Mouse (Mus musculus): Measurements from ENCODE around the gene Lrrc8d. TPM values are rescaled to one million over a fixed set of nuclear protein-coding genes. Genes with fewer than 3 reads are reported as not detected.

The Lrrc8d gene
- polyA plus RNA-seq, 2 experiments, result 8.2 to 13.4 TPM

DNA sequence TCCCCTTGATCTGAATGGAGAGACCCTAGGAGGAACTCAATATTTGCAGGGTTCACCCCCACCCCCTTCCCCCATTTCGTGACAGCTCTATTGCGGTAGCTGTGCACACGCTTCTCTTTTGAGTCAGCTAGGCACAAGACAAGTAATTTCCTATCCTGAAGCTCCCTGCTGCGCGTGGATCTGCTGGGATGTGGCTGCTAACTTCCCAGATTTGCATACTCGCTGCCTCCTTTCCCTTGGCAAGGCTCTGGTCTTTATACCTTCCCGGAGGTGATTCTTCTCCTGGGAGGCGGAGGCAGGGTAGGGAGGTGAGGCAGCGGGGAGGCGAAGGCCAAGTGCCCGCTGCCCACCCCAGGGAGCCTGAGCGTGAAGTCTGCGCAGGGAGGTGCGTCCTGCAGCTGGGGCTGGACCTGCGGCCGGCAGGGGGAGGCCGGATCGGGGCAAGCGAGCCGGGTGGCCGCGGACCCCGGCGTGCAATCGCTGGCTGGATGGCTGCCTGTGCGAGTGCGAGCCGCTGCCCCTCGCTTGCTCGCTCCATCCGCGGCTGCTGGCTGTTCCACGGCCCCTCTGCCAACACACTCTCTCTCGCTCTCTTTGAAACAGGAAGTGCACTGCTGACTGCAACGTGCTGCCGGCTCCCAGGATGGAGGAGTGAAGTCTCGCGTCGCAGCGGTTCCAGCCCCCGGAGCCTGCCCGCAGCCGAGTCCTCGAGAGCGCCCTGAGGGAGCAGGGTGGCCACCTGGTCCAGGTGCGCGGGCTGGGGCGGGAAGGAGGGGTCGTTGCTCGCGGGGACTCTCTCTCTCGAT lies 32.1 kb downstream of the Lrrc8d start:
- 1% methylated on average over 36 of the region's 52 CpGs for WGBS
- peak overlapping the region; percentile 51 for H3K4me3 ChIP-seq (replicated peaks; ENCODE audit: low read length)
- TF ChIP-seq POLR2A (IDR thresholded peaks at IDR 0.05; ENCODE audit: borderline replicate concordance, extremely low read depth, insufficient read depth, insufficient read length), result 0 out of 2 replicates have a peak, but pooled peaks have one; percentile 27
- peak overlapping the region; percentile 52 for H3K27ac ChIP-seq (replicated peaks; ENCODE audit: low read depth, low read length)
- peak overlapping the region; percentile 66 for H3K9ac ChIP-seq (ENCODE audit: low read depth, low read length, severe bottlenecking)
- ATAC-seq (ENCODE audit: low FRiP score, low read depth) (peak; percentile 70), DNase-seq (ENCODE audit: low spot score) (peak; percentile 40)
- H3K9me3 ChIP-seq (ENCODE audit: control insufficient read depth, low read length), result no peaks in the 10 kb centered on the region
- no peaks in the 10 kb centered on the region for H3K36me3 ChIP-seq (ENCODE audit: control insufficient read depth, insufficient read depth, low read length)
- no peaks in the 10 kb centered on the region for H3K27me3 ChIP-seq (ENCODE audit: control insufficient read depth, insufficient read depth, low read length)
- H3K4me1 ChIP-seq (ENCODE audit: control insufficient read depth, insufficient read depth, low read length), result peaks cover 16% of the 10 kb centered on the region
- H3K4me2 ChIP-seq (replicated peaks; ENCODE audit: low read depth, low read length, severe bottlenecking), result peak overlapping the region; percentile 91

DNA sequence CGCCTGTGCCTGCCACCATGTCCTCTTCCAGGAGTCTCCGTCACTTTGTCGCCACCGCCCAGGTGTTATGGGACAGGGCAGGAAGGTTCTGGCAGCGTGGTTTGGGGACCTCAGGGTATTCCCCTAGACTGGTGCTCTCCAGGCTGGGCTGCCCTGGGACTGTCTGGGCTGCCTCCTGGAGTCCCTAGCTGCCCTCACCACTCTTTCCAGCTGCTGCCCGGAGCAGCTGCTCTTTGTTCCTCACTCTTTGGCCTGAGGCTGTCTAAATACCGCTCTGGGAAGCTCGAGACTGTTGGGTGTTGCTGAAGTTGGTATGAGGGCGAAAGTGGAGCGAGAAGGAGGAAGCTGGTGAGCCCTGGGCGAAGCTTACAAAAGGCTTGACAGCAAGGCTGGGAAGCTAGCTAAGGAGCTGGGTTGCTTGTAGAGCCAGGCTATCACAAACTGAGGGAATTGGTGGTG lies 32.7 kb downstream of the Lrrc8d start:
- DNase-seq (ENCODE audit: low spot score) (peak; percentile 60), ATAC-seq (ENCODE audit: low FRiP score, low read depth) (peak; percentile 77)
- Histone ChIP-seq H3K4me2 (replicated peaks; ENCODE audit: low read depth, low read length, severe bottlenecking) (peak overlapping the region; percentile 91), H3K9ac (ENCODE audit: low read depth, low read length, severe bottlenecking) (peak overlapping the region; percentile 66), H3K36me3 (ENCODE audit: control insufficient read depth, insufficient read depth, low read length) (no peaks in the 10 kb centered on the region), H3K9me3 (ENCODE audit: control insufficient read depth, low read length) (no peaks in the 10 kb centered on the region), H3K27ac (replicated peaks; ENCODE audit: low read depth, low read length) (peak overlapping the region; percentile 52), H3K4me1 (ENCODE audit: control insufficient read depth, insufficient read depth, low read length) (peaks cover 16% of the 10 kb centered on the region), H3K4me3 (replicated peaks; ENCODE audit: low read length) (peak overlapping the region; percentile 51), H3K27me3 (ENCODE audit: control insufficient read depth, insufficient read depth, low read length) (no peaks in the 10 kb centered on the region)
- 17% methylated on average over 8 of the region's 11 CpGs for WGBS
- TF ChIP-seq POLR2A (IDR thresholded peaks at IDR 0.05; ENCODE audit: borderline replicate concordance, extremely low read depth, insufficient read depth, insufficient read length), result no peak

DNA sequence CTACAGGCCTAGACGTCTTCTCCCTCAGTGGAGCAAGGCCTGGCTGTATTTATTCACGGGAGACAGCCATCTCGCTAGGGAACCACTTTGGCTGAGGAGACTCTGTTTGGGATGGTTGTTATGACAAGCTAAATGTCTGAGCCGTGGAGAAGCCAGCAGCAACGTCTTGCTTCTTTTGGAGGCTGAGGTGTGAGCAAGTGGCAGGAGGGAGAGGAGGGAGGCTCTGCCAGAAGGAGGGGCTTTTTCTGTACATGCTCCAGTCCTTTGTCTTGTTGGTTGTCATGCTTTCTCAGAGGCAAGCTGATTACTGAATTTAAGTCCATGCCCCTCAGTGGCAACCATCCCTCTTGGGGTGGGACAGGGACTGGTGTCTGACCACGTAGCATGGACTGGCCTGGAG lies 33.5 kb downstream of the Lrrc8d start:
- Histone ChIP-seq H3K4me1 (ENCODE audit: control insufficient read depth, insufficient read depth, low read length) (peaks cover 16% of the 10 kb centered on the region), H3K9ac (ENCODE audit: low read depth, low read length, severe bottlenecking) (no peak overlapping the region), H3K4me2 (replicated peaks; ENCODE audit: low read depth, low read length, severe bottlenecking) (no peak overlapping the region; the same call in 1 of the 2 replicates), H3K27me3 (ENCODE audit: control insufficient read depth, insufficient read depth, low read length) (no peaks in the 10 kb centered on the region), H3K9me3 (ENCODE audit: control insufficient read depth, low read length) (no peaks in the 10 kb centered on the region), H3K36me3 (ENCODE audit: control insufficient read depth, insufficient read depth, low read length) (no peaks in the 10 kb centered on the region), H3K4me3 (replicated peaks; ENCODE audit: low read length) (no peak overlapping the region), H3K27ac (replicated peaks; ENCODE audit: low read depth, low read length) (no peak overlapping the region)
- 72% methylated on average over 6 of the region's 6 CpGs for WGBS
- TF ChIP-seq POLR2A (IDR thresholded peaks at IDR 0.05; ENCODE audit: borderline replicate concordance, extremely low read depth, insufficient read depth, insufficient read length), result no peak
- DNase-seq (ENCODE audit: low spot score) (no peak), ATAC-seq (ENCODE audit: low FRiP score, low read depth) (no peak)

DNA sequence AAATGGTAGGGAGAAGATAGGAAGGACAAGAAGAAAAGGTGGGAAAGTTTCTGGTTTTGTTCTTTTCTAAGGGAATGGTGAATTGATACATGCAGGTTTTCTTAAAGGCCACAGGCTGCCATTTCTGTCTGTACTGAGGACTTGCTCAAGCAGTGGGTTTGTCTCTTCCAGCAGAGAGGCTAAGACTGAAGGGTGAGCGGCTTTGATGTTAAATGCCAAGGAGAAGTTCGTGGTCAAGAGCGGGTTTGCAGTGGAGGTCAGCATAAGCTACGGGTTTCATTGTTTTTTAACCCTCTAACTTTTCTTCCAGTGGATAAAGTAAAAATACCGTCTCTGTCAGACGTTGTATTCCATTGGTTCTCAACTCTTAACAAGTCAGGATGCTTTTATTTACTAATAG lies 36.6 kb downstream of the Lrrc8d start:
- TF ChIP-seq POLR2A (IDR thresholded peaks at IDR 0.05; ENCODE audit: borderline replicate concordance, extremely low read depth, insufficient read depth, insufficient read length), result no peak
- WGBS, result 93% methylated on average over 6 of the region's 6 CpGs

DNA sequence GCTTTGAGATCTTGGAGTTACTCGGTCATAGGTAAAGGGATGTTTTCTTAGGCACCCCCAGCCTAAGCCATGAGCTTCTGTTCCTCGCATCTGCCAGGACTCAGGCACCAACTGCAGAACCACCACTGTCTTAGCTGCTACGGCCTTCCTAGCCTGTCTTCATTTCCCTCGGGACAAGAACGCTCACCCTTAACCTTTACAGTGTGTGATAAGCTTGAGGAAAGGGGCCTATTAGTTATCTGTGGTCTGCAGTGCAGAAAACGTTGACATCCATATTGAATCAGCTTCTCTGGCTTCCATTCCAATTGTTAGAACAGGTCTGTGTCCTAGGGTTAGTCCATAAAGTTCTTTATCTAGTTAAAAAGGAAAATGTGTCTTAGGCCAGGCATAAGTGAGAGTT lies 37.4 kb downstream of the Lrrc8d start:
- 77% methylated on average over 6 of the region's 6 CpGs for WGBS
- DNase-seq (ENCODE audit: low spot score) (no peak), ATAC-seq (ENCODE audit: low FRiP score, low read depth) (no peak)
- H3K4me2 ChIP-seq (replicated peaks; ENCODE audit: low read depth, low read length, severe bottlenecking), result no peak overlapping the region
- H3K4me3 ChIP-seq (replicated peaks; ENCODE audit: low read length), result no peak overlapping the region
- no peak overlapping the region for H3K9ac ChIP-seq (ENCODE audit: low read depth, low read length, severe bottlenecking)
- TF ChIP-seq POLR2A (IDR thresholded peaks at IDR 0.05; ENCODE audit: borderline replicate concordance, extremely low read depth, insufficient read depth, insufficient read length), result no peak
- H3K9me3 ChIP-seq (ENCODE audit: control insufficient read depth, low read length), result no peaks in the 10 kb centered on the region
- H3K27me3 ChIP-seq (ENCODE audit: control insufficient read depth, insufficient read depth, low read length), result no peaks in the 10 kb centered on the region
- H3K4me1 ChIP-seq (ENCODE audit: control insufficient read depth, insufficient read depth, low read length), result peaks cover 12% of the 10 kb centered on the region; the same call in 1 of the 2 replicates
- no peak overlapping the region for H3K27ac ChIP-seq (replicated peaks; ENCODE audit: low read depth, low read length)
- H3K36me3 ChIP-seq (ENCODE audit: control insufficient read depth, insufficient read depth, low read length), result no peaks in the 10 kb centered on the region

More for the DNA sequence above, 36.6 kb downstream of the Lrrc8d start:
- H3K9me3 ChIP-seq (ENCODE audit: control insufficient read depth, low read length), result no peaks in the 10 kb centered on the region
- no peaks in the 10 kb centered on the region for H3K36me3 ChIP-seq (ENCODE audit: control insufficient read depth, insufficient read depth, low read length)
- ATAC-seq (ENCODE audit: low FRiP score, low read depth), result no peak
- H3K27me3 ChIP-seq (ENCODE audit: control insufficient read depth, insufficient read depth, low read length), result no peaks in the 10 kb centered on the region
- H3K4me2 ChIP-seq (replicated peaks; ENCODE audit: low read depth, low read length, severe bottlenecking), result no peak overlapping the region
- H3K4me1 ChIP-seq (ENCODE audit: control insufficient read depth, insufficient read depth, low read length), result peaks cover 12% of the 10 kb centered on the region; the same call in 1 of the 2 replicates
- no peak for DNase-seq (ENCODE audit: low spot score)
- H3K9ac ChIP-seq (ENCODE audit: low read depth, low read length, severe bottlenecking), result no peak overlapping the region
- H3K27ac ChIP-seq (replicated peaks; ENCODE audit: low read depth, low read length), result no peak overlapping the region
- no peak overlapping the region for H3K4me3 ChIP-seq (replicated peaks; ENCODE audit: low read length)
